Mouse (Mus musculus) E14TG2a.4 (cell line): ENCODE measurements around the gene Clic1.

Experiments used
- CTCF ChIP-seq: conservative IDR thresholded peaks from 2 replicates; pipeline ENCODE4 v1.5.1; 2014; ENCODE audit warnings: low read length
- NANOG ChIP-seq: IDR thresholded peaks from 2 replicates; pipeline ENCODE4 v1.6.1; 2014; ENCODE audit warnings: borderline replicate concordance, low read length, mixed read lengths
- POU5F1 ChIP-seq: IDR thresholded peaks from 2 replicates; pipeline ENCODE4 v1.6.1; 2014; ENCODE audit warnings: low read length, borderline replicate concordance

- no peak for TF ChIP-seq CTCF
- TF ChIP-seq NANOG: no peak
- no peak for TF ChIP-seq POU5F1
Measured at GRCm38 (mm10) chr17:35003022-35003838, 46.5 kb upstream of the Clic1 start.
